Mouse (Mus musculus): ENCODE results near the gene Ppp1r1c. TPM values are rescaled to one million over a fixed set of nuclear protein-coding genes. Genes with fewer than 3 reads are reported as not detected.
A peak's percentile ranks its signal among the peaks of the same experiment; 100 is the strongest.

The Ppp1r1c gene
- polyA plus RNA-seq, 1 experiment from 2014 or later, result not detected

- DNase-seq (ENCODE audit: low spot score) (no peak), ATAC-seq (no peak)
- H3K27me3 ChIP-seq (replicated peaks; ENCODE audit: insufficient read depth, low read length), result no peaks in the 10 kb centered on the region
- H3K4me3 ChIP-seq (ENCODE audit: low read depth, low read length), result no peak overlapping the region
- H3K9me3 ChIP-seq (ENCODE audit: low read length), result no peaks in the 10 kb centered on the region
- no peak overlapping the region for H3K4me2 ChIP-seq (replicated peaks; ENCODE audit: low read depth, low read length)
- no peak overlapping the region for H3K27ac ChIP-seq (ENCODE audit: low read length)
- peaks cover 7% of the 10 kb centered on the region; the same call in 1 of the 2 replicates for H3K4me1 ChIP-seq (ENCODE audit: insufficient read depth, low read depth, low read length)
- H3K36me3 ChIP-seq (ENCODE audit: insufficient read depth, low read length), result no peaks in the 10 kb centered on the region
- H3K9ac ChIP-seq (replicated peaks; ENCODE audit: low read depth), result no peak overlapping the region
- WGBS, result 53% methylated on average over 6 of the region's 6 CpGs
- TF ChIP-seq EP300 (IDR thresholded peaks at IDR 0.05) (no peak), CTCF (IDR thresholded peaks at IDR 0.05) (no peak)
Measured at GRCm38 (mm10) chr2:79762723-79763388, 55.3 kb downstream of the Ppp1r1c start.

DNA sequence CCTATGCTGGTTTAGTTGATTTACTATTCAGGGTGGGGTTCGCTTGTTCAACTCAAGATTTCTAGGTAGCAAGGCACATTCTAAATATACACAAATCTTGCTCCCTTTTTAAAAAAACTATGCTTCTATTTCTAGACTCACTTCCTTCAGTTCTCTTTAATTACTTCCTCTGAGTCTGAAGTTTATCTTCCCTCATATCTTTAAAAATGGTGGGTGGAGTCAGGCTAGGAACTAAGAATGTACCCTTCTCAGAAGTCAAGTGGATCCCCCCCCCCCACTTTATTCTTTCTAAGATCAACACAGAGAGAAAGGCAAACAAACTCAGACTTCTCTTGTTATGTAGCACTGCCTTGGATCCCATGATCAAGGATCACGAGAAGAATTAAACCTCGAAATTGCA, 57.5 kb downstream of the Ppp1r1c start:
- Histone ChIP-seq H3K4me2 (replicated peaks; ENCODE audit: low read depth, low read length) (no peak overlapping the region), H3K4me3 (ENCODE audit: low read depth, low read length) (no peak overlapping the region), H3K9me3 (ENCODE audit: low read length) (no peaks in the 10 kb centered on the region), H3K27ac (ENCODE audit: low read length) (no peak overlapping the region), H3K27me3 (replicated peaks; ENCODE audit: insufficient read depth, low read length) (no peaks in the 10 kb centered on the region), H3K9ac (replicated peaks; ENCODE audit: low read depth) (no peak overlapping the region), H3K36me3 (ENCODE audit: insufficient read depth, low read length) (no peaks in the 10 kb centered on the region), H3K4me1 (ENCODE audit: insufficient read depth, low read depth, low read length) (peaks cover 7% of the 10 kb centered on the region; the same call in 1 of the 2 replicates)
- TF ChIP-seq CTCF (IDR thresholded peaks at IDR 0.05) (no peak), EP300 (IDR thresholded peaks at IDR 0.05) (peak; percentile 62)
- WGBS, result 17% methylated on average over 3 of the region's 3 CpGs
- DNase-seq (ENCODE audit: low spot score) (peak; percentile 29), ATAC-seq (peak; percentile 78)

- H3K27me3 ChIP-seq (replicated peaks; ENCODE audit: insufficient read depth, low read length), result no peaks in the 10 kb centered on the region
- H3K36me3 ChIP-seq (ENCODE audit: insufficient read depth, low read length), result no peaks in the 10 kb centered on the region
- H3K4me3 ChIP-seq (ENCODE audit: low read depth, low read length), result no peak overlapping the region
- ATAC-seq (peak; percentile 74), DNase-seq (ENCODE audit: low spot score) (peak; percentile 60)
- 12% methylated on average over 7 of the region's 7 CpGs for WGBS
- H3K4me1 ChIP-seq (ENCODE audit: insufficient read depth, low read depth, low read length), result peaks cover 7% of the 10 kb centered on the region; the same call in 1 of the 2 replicates
- no peak for TF ChIP-seq CTCF (IDR thresholded peaks at IDR 0.05)
- no peak for TF ChIP-seq EP300 (IDR thresholded peaks at IDR 0.05)
- no peak overlapping the region for H3K9ac ChIP-seq (replicated peaks; ENCODE audit: low read depth)
- H3K27ac ChIP-seq (ENCODE audit: low read length), result no peak overlapping the region
- H3K4me2 ChIP-seq (replicated peaks; ENCODE audit: low read depth, low read length), result no peak overlapping the region
- no peaks in the 10 kb centered on the region for H3K9me3 ChIP-seq (ENCODE audit: low read length)
Measured at GRCm38 (mm10) chr2:79765723-79766122, 58.1 kb downstream of the Ppp1r1c start.

- TF ChIP-seq CTCF (IDR thresholded peaks at IDR 0.05) (no peak), EP300 (IDR thresholded peaks at IDR 0.05) (no peak)
- no peak overlapping the region for H3K4me2 ChIP-seq (replicated peaks; ENCODE audit: low read depth, low read length)
- peaks cover 7% of the 10 kb centered on the region; the same call in 1 of the 2 replicates for H3K4me1 ChIP-seq (ENCODE audit: insufficient read depth, low read depth, low read length)
- H3K27ac ChIP-seq (ENCODE audit: low read length), result no peak overlapping the region
- no peaks in the 10 kb centered on the region for H3K36me3 ChIP-seq (ENCODE audit: insufficient read depth, low read length)
- no peaks in the 10 kb centered on the region for H3K27me3 ChIP-seq (replicated peaks; ENCODE audit: insufficient read depth, low read length)
- DNase-seq (ENCODE audit: low spot score) (no peak), ATAC-seq (no peak)
- H3K9me3 ChIP-seq (ENCODE audit: low read length), result no peaks in the 10 kb centered on the region
- no peak overlapping the region for H3K4me3 ChIP-seq (ENCODE audit: low read depth, low read length)
- H3K9ac ChIP-seq (replicated peaks; ENCODE audit: low read depth), result no peak overlapping the region
- 65% methylated on average over 2 of the region's 2 CpGs for WGBS
Measured at GRCm38 (mm10) chr2:79768625-79769024, 61.0 kb downstream of the Ppp1r1c start.

DNA sequence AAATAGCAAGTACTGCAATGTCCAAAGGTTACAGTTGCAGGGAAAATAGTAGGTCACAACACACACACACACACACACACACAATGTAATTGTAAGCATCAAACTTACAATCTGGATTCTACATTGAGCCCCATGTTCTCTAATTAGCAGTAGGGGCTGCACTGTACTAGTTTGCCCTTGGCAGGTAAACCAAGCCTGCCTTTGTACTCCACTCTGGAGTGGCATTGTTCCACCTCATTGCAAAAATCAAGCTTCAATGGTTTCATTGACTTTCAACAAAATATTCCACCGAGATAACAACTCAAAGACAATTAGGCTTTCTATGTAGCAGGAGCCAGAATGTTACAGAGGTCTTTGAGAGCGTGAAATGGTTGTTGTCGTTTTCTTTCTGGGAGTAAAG, 62.7 kb downstream of the Ppp1r1c start:
- Histone ChIP-seq H3K4me2 (replicated peaks; ENCODE audit: low read depth, low read length) (no peak overlapping the region), H3K27me3 (replicated peaks; ENCODE audit: insufficient read depth, low read length) (no peaks in the 10 kb centered on the region), H3K27ac (ENCODE audit: low read length) (no peak overlapping the region), H3K4me3 (ENCODE audit: low read depth, low read length) (no peak overlapping the region), H3K36me3 (ENCODE audit: insufficient read depth, low read length) (no peaks in the 10 kb centered on the region), H3K9ac (replicated peaks; ENCODE audit: low read depth) (no peak overlapping the region), H3K4me1 (ENCODE audit: insufficient read depth, low read depth, low read length) (peaks cover 7% of the 10 kb centered on the region; the same call in 1 of the 2 replicates), H3K9me3 (ENCODE audit: low read length) (no peaks in the 10 kb centered on the region)
- ATAC-seq (no peak), DNase-seq (ENCODE audit: low spot score) (no peak)
- TF ChIP-seq EP300 (IDR thresholded peaks at IDR 0.05) (no peak), CTCF (IDR thresholded peaks at IDR 0.05) (no peak)
- WGBS, result 74% methylated on average over 3 of the region's 3 CpGs

- 0% methylated on average over 5 of the region's 5 CpGs for WGBS
- DNase-seq (ENCODE audit: low spot score) (peak; percentile 95), ATAC-seq (peak; percentile 95)
- H3K36me3 ChIP-seq (ENCODE audit: insufficient read depth, low read length), result no peaks in the 10 kb centered on the region
- H3K9me3 ChIP-seq (ENCODE audit: low read length), result no peaks in the 10 kb centered on the region
- 0 out of 2 replicates have a peak, but pooled peaks have one; percentile 42 for TF ChIP-seq EP300 (IDR thresholded peaks at IDR 0.05)
- peak; percentile 86 for TF ChIP-seq CTCF (IDR thresholded peaks at IDR 0.05)
- no peaks in the 10 kb centered on the region for H3K4me1 ChIP-seq (ENCODE audit: insufficient read depth, low read depth, low read length)
- H3K4me3 ChIP-seq (ENCODE audit: low read depth, low read length), result no peak overlapping the region
- no peak overlapping the region for H3K9ac ChIP-seq (replicated peaks; ENCODE audit: low read depth)
- no peak overlapping the region for H3K4me2 ChIP-seq (replicated peaks; ENCODE audit: low read depth, low read length)
- no peaks in the 10 kb centered on the region for H3K27me3 ChIP-seq (replicated peaks; ENCODE audit: insufficient read depth, low read length)
- H3K27ac ChIP-seq (ENCODE audit: low read length), result no peak overlapping the region
Measured at GRCm38 (mm10) chr2:79774372-79774771, 66.8 kb downstream of the Ppp1r1c start.

All from lung, postnatal 0 days (tissue).